Comparison of ENCODE assay signal across 10 mouse cellular contexts in genomic region chr5:66918316-66919305, GRCm38 (mm10).
DNase-seq lines count a peak whose midpoint lies in the region; ATAC-seq lines count a peak whose summit lies in the region.
"Had no signal": no experiment of that assay in that cellular context is flagged by ENCODE, and none has a peak within 500 bp of the region (broad histone marks: within the 10 kb centered on the region; RNA-seq: fewer than 3 reads in every experiment).

No protein-coding gene starts in this region.

- 0 out of 2 replicates have a peak, but pooled peaks have one; percentile 42 for ATAC-seq in common myeloid progenitor, adult 5-6 weeks (replicated peaks; ENCODE audit: low read depth, poor library complexity, severe bottlenecking)
- peak; percentile 37; the same call in 1 of the 2 replicates for ATAC-seq in granulocyte monocyte progenitor cell, adult 5-6 weeks (replicated peaks; ENCODE audit: poor library complexity, severe bottlenecking)
- peak; percentile 86 for ATAC-seq in midbrain, embryonic 13.5 days

- H3K36me3 ChIP-seq in midbrain, embryonic 13.5 days = no peaks in the 10 kb centered on the region

- DNase-seq in embryo, embryonic 10 days (ENCODE audit: low spot score) = peak; percentile 24
- DNase-seq in embryo, embryonic 9.5 days (ENCODE audit: extremely low spot score) = no peak
- DNase-seq in left cerebral cortex, adult 9 months (ENCODE audit: low spot score in 2 of 2) = no peak
- DNase-seq in gastrocnemius, adult 8-10 months (ENCODE audit: low spot score in 2 of 2) = no peak
- DNase-seq in left cerebral cortex, adult 18-20 months (ENCODE audit: low spot score in 2 of 2) = no peak
- DNase-seq: cerebellum, adult 8-10 months; thymus, postnatal 4 days had no signal

- H3K4me2 ChIP-seq in midbrain, embryonic 13.5 days (replicated peaks) = no peak overlapping the region; the same call in 1 of the 2 replicates

- no peaks in the 10 kb centered on the region for H3K9me3 ChIP-seq in midbrain, embryonic 13.5 days

- WGBS in midbrain, embryonic 13.5 days = 18% methylated on average over 11 of the region's 11 CpGs

- H3K9ac ChIP-seq in midbrain, embryonic 13.5 days (replicated peaks) = no peak overlapping the region

- peaks cover 24% of the 10 kb centered on the region for H3K4me1 ChIP-seq in midbrain, embryonic 13.5 days (replicated peaks)

- H3K27me3 ChIP-seq in midbrain, embryonic 13.5 days = no peaks in the 10 kb centered on the region

- peak overlapping the region; percentile 83 for H3K27ac ChIP-seq in midbrain, embryonic 13.5 days

- H3K4me3 ChIP-seq in midbrain, embryonic 13.5 days (replicated peaks) = no peak overlapping the region
